Mouse (Mus musculus) limb, embryonic 14.5 days (tissue): ENCODE measurements at regions not wholly inside any gene's neighbourhood (a gene's known extent, or its start where the extent isn't known, plus 50 kb on each side); places are given as distances from the start of the nearest gene placed in this dataset.
A peak's percentile ranks its signal among the peaks of the same experiment; 100 is the strongest.

Source experiments
- ATAC-seq: fragments of 200-750 bp; cut with Nextera tagmentation; 2 replicates; pipeline ENCODE4 v1.8.0; 2017; ENCODE audit warnings: low read depth, moderate number of reproducible peaks, moderate TSS enrichment; ENCODE audit not compliant: low FRiP score
- DNase-seq: peaks from one replicate; pipeline ENCODE4 v3.0.0-alpha.2; 2015; ENCODE audit warnings: low spot score
- H3K27ac ChIP-seq: fragments of 300-500 bp; sonication (generic); replicated peaks from 2 replicates; pipeline ENCODE4 v1.5.1; 2014; ENCODE audit warnings: low read depth, mild to moderate bottlenecking, low read length, moderate library complexity, mixed read lengths
- H3K27me3 ChIP-seq: fragments of 300-500 bp; sonication (generic); 2 replicates; pipeline ENCODE4 v1.6.1; 2014; ENCODE audit warnings: low read length, mixed read lengths; ENCODE audit not compliant: control insufficient read depth, insufficient read depth
- H3K36me3 ChIP-seq: fragments of 300-500 bp; sonication (generic); 2 replicates; pipeline ENCODE4 v1.6.1; 2014; ENCODE audit warnings: mild to moderate bottlenecking, low read length, moderate library complexity, mixed read lengths; ENCODE audit not compliant: control insufficient read depth, insufficient read depth
- H3K4me1 ChIP-seq: fragments of 300-500 bp; sonication (generic); 2 replicates; pipeline ENCODE4 v1.6.1; 2014; ENCODE audit warnings: antibody characterized with exemption, low read length, mixed read lengths; ENCODE audit not compliant: control insufficient read depth, insufficient read depth
- H3K4me2 ChIP-seq: fragments of 300-500 bp; sonication (generic); replicated peaks from 2 replicates; pipeline ENCODE4 v1.6.1; 2014; ENCODE audit warnings: low read depth, mild to moderate bottlenecking, low read length, moderate library complexity; ENCODE audit not compliant: severe bottlenecking
- H3K4me3 ChIP-seq: fragments of 300-500 bp; sonication (generic); replicated peaks from 2 replicates; pipeline ENCODE4 v1.5.1; 2014; ENCODE audit warnings: low read length
- H3K9ac ChIP-seq: fragments of 300-500 bp; sonication (generic); 2 replicates; pipeline ENCODE4 v1.6.1; 2014; ENCODE audit warnings: mild to moderate bottlenecking, low read depth, low read length, moderate library complexity; ENCODE audit not compliant: severe bottlenecking
- H3K9me3 ChIP-seq: fragments of 300-500 bp; sonication (generic); 2 replicates; pipeline ENCODE4 v1.6.1; 2016; ENCODE audit warnings: low read length; ENCODE audit not compliant: control insufficient read depth
- POLR2A ChIP-seq: fragments of 200-500 bp; IDR thresholded peaks from 2 replicates; pipeline ENCODE4 v1.8.0; 2012; ENCODE audit warnings: inconsistent platforms, mild to moderate bottlenecking, moderate library complexity, borderline replicate concordance; ENCODE audit not compliant: insufficient read depth, insufficient read length; ENCODE audit errors: extremely low read depth
- WGBS: fragments of 180-500 bp; shearing (Covaris S2); extraction: QIAGEN DNeasy Blood & Tissue Kit; methylation state at CpG from one replicate; pipeline ENCODE4 v1.1.7; 2014; 5-methylcytosine and 5-hydroxymethylcytosine counted together

DNA sequence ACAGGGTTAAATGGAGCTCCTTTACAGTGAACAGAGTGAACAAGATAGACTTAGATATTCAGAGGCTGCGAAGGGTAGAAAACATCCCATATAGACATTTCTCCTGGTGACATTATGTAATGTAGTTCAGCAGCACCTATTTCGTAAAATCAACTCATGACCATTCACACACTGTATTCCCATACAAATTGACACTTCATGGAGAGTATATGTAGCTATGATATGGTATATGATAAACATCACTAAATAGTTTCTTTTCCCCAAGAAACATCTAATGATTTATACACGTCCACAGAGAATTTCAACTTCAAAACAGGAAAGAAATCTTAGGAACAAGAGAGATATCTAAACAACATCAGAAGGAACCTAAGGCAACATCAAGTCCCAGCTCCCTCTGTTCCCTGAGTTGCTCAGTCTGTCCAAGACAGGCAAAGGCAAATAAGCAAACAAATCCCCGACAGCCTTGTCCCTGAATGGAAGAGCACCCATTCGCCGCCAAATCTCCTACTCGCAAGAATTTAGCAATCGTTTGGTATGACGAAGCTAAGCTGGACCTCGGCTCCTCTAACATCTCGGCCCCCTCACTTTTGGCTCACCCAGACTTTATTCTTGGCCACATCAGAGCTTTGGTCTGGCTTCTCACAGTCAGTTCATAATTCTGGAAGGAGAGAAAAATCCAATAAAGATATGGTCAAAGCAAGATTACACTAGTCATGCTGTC lies 148.0 kb downstream of the Cox18 start:
- no peak overlapping the region for H3K4me3 ChIP-seq
- no peaks in the 10 kb centered on the region for H3K9me3 ChIP-seq
- H3K4me1 ChIP-seq, result no peaks in the 10 kb centered on the region
- no peaks in the 10 kb centered on the region for H3K36me3 ChIP-seq
- ATAC-seq (no peak), DNase-seq (no peak)
- H3K9ac ChIP-seq, result no peak overlapping the region
- H3K27me3 ChIP-seq, result no peaks in the 10 kb centered on the region
- WGBS, result 93% methylated on average over 11 of the region's 11 CpGs
- H3K27ac ChIP-seq, result no peak overlapping the region
- TF ChIP-seq POLR2A, result no peak
- no peak overlapping the region for H3K4me2 ChIP-seq

DNA sequence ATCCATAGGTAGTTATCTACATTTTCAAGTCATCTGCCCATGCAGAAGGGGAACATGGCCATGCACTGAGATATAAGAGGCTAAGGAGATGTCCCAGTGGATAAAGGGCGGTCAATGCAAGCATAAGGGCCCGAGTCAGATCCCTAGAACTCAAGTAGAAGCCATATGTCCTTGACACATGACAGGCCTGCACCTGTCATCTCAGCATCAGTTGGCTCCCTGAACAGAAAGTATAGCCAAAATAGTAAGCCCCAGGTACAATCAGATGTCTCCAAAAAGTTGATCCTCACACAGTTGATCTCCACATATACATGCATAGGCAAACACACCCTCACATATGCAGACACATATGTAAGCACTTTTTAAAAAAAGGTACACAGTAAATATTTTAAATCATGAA lies 152.0 kb downstream of the Cox18 start:
- Histone ChIP-seq H3K36me3 (no peaks in the 10 kb centered on the region), H3K4me1 (0 out of 2 replicates have a peak, but pooled peaks cover 2% of the 10 kb centered on the region), H3K9ac (no peak overlapping the region), H3K27me3 (no peaks in the 10 kb centered on the region), H3K4me2 (no peak overlapping the region), H3K4me3 (no peak overlapping the region), H3K27ac (no peak overlapping the region), H3K9me3 (no peaks in the 10 kb centered on the region)
- DNase-seq (no peak), ATAC-seq (no peak)
- TF ChIP-seq POLR2A, result no peak
- WGBS, result 98% methylated on average over 2 of the region's 2 CpGs

DNA sequence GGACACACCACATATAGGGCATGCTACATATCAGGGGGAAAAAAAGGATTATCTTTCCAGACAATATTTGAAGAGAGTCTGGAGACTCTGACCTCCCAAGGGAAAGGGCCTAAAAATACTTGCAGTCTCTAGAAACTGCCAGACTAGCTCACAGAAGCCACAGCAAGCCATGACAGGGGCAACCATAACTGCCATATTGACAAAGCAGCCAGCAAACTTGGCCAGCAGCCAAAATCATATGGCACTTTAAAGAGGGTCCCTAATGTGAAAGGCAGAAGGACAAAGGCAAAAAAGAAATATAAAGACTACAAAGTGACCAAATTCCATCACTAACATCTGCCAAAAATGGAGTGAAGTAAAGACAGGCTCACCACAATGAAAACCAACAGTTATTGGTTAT lies 155.2 kb downstream of the Cox18 start:
- no peaks in the 10 kb centered on the region for H3K9me3 ChIP-seq

DNA sequence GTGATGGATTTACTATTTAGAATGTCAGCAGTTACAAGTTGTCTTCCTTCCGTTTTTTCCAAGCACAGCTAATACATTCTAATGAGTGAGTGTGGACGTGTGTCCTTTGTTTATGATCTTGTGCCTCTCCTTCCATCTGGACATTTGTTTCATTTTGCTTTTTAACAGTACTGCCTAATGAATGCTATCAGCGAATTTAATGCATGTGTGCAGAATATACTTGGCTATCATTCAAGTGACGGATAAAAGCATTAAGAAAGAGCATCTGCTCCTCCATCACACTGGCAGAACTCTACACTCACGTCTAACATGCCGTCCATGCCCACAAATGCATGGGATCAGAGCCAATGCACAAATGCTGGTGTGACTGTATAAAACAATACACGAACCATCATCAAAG lies 156.0 kb downstream of the Cox18 start:
- DNase-seq (peak; percentile 10), ATAC-seq (no peak)
- WGBS, result 42% methylated on average over 7 of the region's 7 CpGs

More for the DNA sequence above, 155.2 kb downstream of the Cox18 start:
- no peak for DNase-seq
- H3K4me3 ChIP-seq, result no peak overlapping the region
- H3K36me3 ChIP-seq, result no peaks in the 10 kb centered on the region
- no peak overlapping the region for H3K4me2 ChIP-seq
- TF ChIP-seq POLR2A, result no peak
- no peaks in the 10 kb centered on the region for H3K27me3 ChIP-seq
- ATAC-seq, result no peak
- 0 out of 2 replicates have a peak, but pooled peaks cover 2% of the 10 kb centered on the region for H3K4me1 ChIP-seq
- H3K27ac ChIP-seq, result no peak overlapping the region
- no peak overlapping the region for H3K9ac ChIP-seq

DNA sequence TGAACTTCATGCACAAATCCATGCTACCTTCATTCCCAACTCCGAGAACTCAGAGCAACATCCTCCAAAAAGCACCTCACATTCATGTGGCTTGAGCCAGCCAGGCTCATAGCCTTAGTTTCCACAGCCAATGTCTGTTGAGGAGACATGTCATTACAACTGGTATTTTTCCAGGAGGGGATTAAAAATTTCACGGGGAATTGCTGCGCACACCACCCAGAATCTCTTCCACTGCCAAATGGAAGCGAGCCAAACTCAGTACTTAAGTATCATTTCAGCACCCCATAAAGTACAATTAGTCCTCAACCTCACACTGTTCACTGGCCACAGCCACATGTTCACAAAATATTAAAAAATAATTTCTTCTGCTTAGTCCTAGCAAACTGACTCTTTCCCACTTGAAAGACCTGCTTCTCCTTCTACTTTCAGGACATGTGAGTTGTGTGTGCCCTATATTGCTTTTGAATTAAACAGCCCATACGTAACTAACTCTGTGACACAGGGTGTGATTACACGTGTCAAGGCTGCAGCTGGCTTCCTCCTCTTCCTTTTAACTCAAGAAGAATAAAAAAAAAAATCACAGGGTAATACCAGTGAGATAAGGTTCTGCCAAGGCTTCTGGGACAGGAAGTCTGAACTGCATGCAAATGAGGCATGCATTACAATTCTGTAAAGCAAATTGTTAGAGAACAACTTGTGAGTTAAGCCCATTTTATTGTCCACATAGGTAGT lies 157.8 kb downstream of the Cox18 start:
- no peaks in the 10 kb centered on the region for H3K9me3 ChIP-seq
- TF ChIP-seq POLR2A, result no peak
- WGBS, result 31% methylated on average over 6 of the region's 6 CpGs
- no peak overlapping the region for H3K9ac ChIP-seq
- DNase-seq (peak; percentile 62), ATAC-seq (peak; percentile 53)
- H3K4me1 ChIP-seq, result 0 out of 2 replicates have a peak, but pooled peaks cover 2% of the 10 kb centered on the region
- H3K4me3 ChIP-seq, result no peak overlapping the region
- no peak overlapping the region for H3K27ac ChIP-seq
- no peaks in the 10 kb centered on the region for H3K27me3 ChIP-seq
- no peak overlapping the region for H3K4me2 ChIP-seq
- no peaks in the 10 kb centered on the region for H3K36me3 ChIP-seq

More for the DNA sequence above, 156.0 kb downstream of the Cox18 start:
- Histone ChIP-seq H3K4me2 (no peak overlapping the region), H3K4me1 (0 out of 2 replicates have a peak, but pooled peaks cover 2% of the 10 kb centered on the region), H3K27ac (no peak overlapping the region), H3K4me3 (no peak overlapping the region), H3K36me3 (no peaks in the 10 kb centered on the region), H3K9me3 (no peaks in the 10 kb centered on the region), H3K9ac (no peak overlapping the region), H3K27me3 (no peaks in the 10 kb centered on the region)
- TF ChIP-seq POLR2A, result no peak
